Mouse (Mus musculus) embryonic facial prominence, embryonic 11.5 days (tissue): ENCODE data around the gene Ttll5. TPM values are rescaled to one million over a fixed set of nuclear protein-coding genes. Genes with fewer than 3 reads are reported as not detected.

Experiments
- ATAC-seq: fragments of 200-750 bp; cut with Nextera tagmentation; replicated peaks from 2 replicates; pipeline ENCODE4 v1.8.0; 2017; ENCODE audit warnings: low read depth; ENCODE audit not compliant: insufficient number of reproducible peaks, low FRiP score, low TSS enrichment
- DNase-seq: peaks from one replicate; pipeline ENCODE4 v3.0.0-alpha.2; 2015; ENCODE audit warnings: low spot score
- H3K27ac ChIP-seq: fragments of 300-500 bp; sonication (generic); replicated peaks from 2 replicates; pipeline ENCODE4 v1.5.1; 2014; ENCODE audit warnings: mild to moderate bottlenecking, low read depth, low read length, control low read depth
- H3K27me3 ChIP-seq: fragments of 300-500 bp; sonication (generic); 2 replicates; pipeline ENCODE4 v1.6.1; 2014; ENCODE audit warnings: mild to moderate bottlenecking, low read length, moderate library complexity, mixed read lengths; ENCODE audit not compliant: control insufficient read depth, insufficient read depth
- H3K36me3 ChIP-seq: fragments of 300-500 bp; sonication (generic); replicated peaks from 2 replicates; pipeline ENCODE4 v1.6.1; 2014; ENCODE audit warnings: low read depth, mild to moderate bottlenecking, low read length, moderate library complexity, mixed read lengths; ENCODE audit not compliant: control insufficient read depth, insufficient read depth
- H3K4me1 ChIP-seq: fragments of 300-500 bp; sonication (generic); 2 replicates; pipeline ENCODE4 v1.6.1; 2014; ENCODE audit warnings: low read length, mixed read lengths; ENCODE audit not compliant: control insufficient read depth, insufficient read depth
- H3K4me2 ChIP-seq: fragments of 300-500 bp; sonication (generic); 2 replicates; pipeline ENCODE4 v1.6.1; 2014; ENCODE audit warnings: low read depth, mild to moderate bottlenecking, control low read depth, low read length, moderate library complexity
- H3K4me3 ChIP-seq: fragments of 300-500 bp; sonication (generic); 2 replicates; pipeline ENCODE4 v1.5.1; 2014; ENCODE audit warnings: low read depth, low read length, control low read depth
- H3K9ac ChIP-seq: fragments of 300-500 bp; sonication (generic); replicated peaks from 2 replicates; pipeline ENCODE4 v1.6.1; 2014; ENCODE audit warnings: mild to moderate bottlenecking, control low read depth, low read length
- H3K9me3 ChIP-seq: fragments of 300-500 bp; sonication (generic); replicated peaks from 2 replicates; pipeline ENCODE4 v1.6.1; 2016; ENCODE audit warnings: mild to moderate bottlenecking, low read length, inconsistent platforms, mixed read lengths; ENCODE audit not compliant: control insufficient read depth
- WGBS: fragments of 180-500 bp; shearing (Covaris S2); extraction: QIAGEN DNeasy Blood & Tissue Kit; methylation state at CpG from one replicate; pipeline ENCODE4 v1.1.7; 2014; 5-methylcytosine and 5-hydroxymethylcytosine counted together
- polyA plus RNA-seq: library from polyadenylated mRNA; unstranded; fragments of >200 nt; fragmentation: Nextera tagmentation; extraction: Ambion mirVana; gene quantifications from 2 replicates; pipeline ENCODE4 v1.2.1, GENCODE M21; 2014

Ttll5 gene
- polyA plus RNA-seq, 1 experiment from 2014 or later: 16.4 TPM

DNA sequence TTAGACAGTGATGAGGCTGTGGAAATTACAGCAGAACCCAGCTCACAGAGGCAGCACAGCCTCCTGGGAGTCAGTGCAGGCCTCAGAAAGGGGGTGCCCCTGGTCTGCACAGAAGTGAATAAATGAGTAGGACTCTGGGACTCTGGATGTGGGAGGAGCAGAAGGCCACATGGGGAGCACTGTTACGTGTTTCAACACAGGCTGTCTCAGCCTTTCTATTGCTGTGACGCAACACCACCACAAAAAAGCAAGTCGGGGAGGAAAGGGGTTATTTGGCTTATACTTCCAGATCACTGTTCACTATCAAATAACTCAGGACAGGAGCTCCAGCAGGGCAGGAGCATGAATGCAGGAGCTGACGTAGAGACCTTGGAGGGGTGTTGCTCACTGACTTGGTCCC is 271.3 kb downstream of the Ttll5 start:
- H3K27me3 ChIP-seq: no peaks in the 10 kb centered on the region
- no peaks in the 10 kb centered on the region for H3K9me3 ChIP-seq
- ATAC-seq (no peak), DNase-seq (no peak)
- H3K9ac ChIP-seq: no peak overlapping the region
- H3K4me1 ChIP-seq: peaks cover 3% of the 10 kb centered on the region; the same call in 1 of the 2 replicates
- no peak overlapping the region for H3K27ac ChIP-seq
- no peak overlapping the region for H3K4me2 ChIP-seq
- 95% methylated on average over 4 of the region's 4 CpGs for WGBS
- H3K4me3 ChIP-seq: no peak overlapping the region
- no peaks in the 10 kb centered on the region for H3K36me3 ChIP-seq

GRCm38 (mm10) chr12:86097781-86098180 is 273.3 kb downstream of the Ttll5 start:
- Histone ChIP-seq H3K4me3 (no peak overlapping the region), H3K9me3 (no peaks in the 10 kb centered on the region), H3K4me2 (no peak overlapping the region), H3K36me3 (no peaks in the 10 kb centered on the region), H3K9ac (no peak overlapping the region), H3K27me3 (no peaks in the 10 kb centered on the region), H3K4me1 (no peaks in the 10 kb centered on the region), H3K27ac (no peak overlapping the region)
- WGBS: 87% methylated on average over 11 of the region's 11 CpGs
- no peak for DNase-seq
- no peak for ATAC-seq

DNA sequence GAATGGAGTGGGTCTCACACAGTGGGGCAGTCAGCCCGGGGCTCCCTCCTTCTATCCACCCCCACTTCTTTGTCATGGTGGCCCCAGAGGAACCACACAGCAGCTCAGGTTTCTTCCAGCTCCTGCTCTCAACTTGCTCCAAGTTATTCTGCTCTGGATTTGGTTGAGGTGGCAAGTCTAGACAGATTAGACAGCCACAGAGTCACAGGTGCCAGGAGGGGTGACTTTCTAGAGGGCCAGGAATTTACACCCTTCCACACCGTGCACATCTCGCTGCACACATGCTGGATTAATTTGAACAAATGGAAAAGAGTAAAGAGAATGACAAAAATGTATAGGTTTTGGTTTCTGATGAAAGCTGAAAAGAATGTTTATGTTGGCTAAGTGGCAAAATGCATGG is 276.3 kb downstream of the Ttll5 start:
- Histone ChIP-seq H3K9me3 (no peaks in the 10 kb centered on the region), H3K4me3 (no peak overlapping the region), H3K9ac (no peak overlapping the region), H3K36me3 (no peaks in the 10 kb centered on the region), H3K27me3 (no peaks in the 10 kb centered on the region), H3K4me2 (no peak overlapping the region), H3K4me1 (no peaks in the 10 kb centered on the region), H3K27ac (no peak overlapping the region)
- WGBS: 68% methylated on average over 3 of the region's 3 CpGs
- ATAC-seq (no peak), DNase-seq (no peak)

- WGBS: 85% methylated on average over 8 of the region's 8 CpGs
- H3K4me2 ChIP-seq: no peak overlapping the region
- H3K9ac ChIP-seq: no peak overlapping the region
- ATAC-seq (no peak), DNase-seq (no peak)
- H3K4me3 ChIP-seq: no peak overlapping the region
- H3K4me1 ChIP-seq: no peaks in the 10 kb centered on the region
- no peak overlapping the region for H3K27ac ChIP-seq
- no peaks in the 10 kb centered on the region for H3K36me3 ChIP-seq
- H3K27me3 ChIP-seq: no peaks in the 10 kb centered on the region
- H3K9me3 ChIP-seq: no peaks in the 10 kb centered on the region
Observed at GRCm38 (mm10) chr12:86102686-86103085, 278.2 kb downstream of the Ttll5 start.

DNA sequence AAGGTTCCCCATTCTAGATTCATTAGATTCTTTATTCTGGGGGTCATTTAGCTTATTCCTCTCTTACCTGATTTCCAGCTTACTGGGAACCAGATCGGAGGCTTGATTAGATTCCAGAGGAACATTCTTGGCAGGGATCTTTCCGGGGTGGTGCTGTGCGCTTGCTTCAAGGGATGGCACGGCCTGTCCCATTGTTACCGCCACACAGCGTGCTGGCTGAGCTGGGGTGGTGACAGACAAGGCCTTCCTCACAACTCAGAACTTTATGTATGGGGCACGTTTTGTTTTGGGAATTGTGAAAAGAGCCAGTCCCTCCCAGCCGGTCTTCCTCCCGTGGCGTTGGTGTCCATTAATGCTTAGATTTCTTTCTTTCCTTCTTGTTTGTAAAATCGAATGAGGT is 278.9 kb downstream of the Ttll5 start:
- DNase-seq (no peak), ATAC-seq (no peak)
- Histone ChIP-seq H3K9me3 (no peaks in the 10 kb centered on the region), H3K4me3 (no peak overlapping the region), H3K27ac (no peak overlapping the region), H3K4me1 (no peaks in the 10 kb centered on the region), H3K36me3 (no peaks in the 10 kb centered on the region), H3K9ac (no peak overlapping the region), H3K27me3 (no peaks in the 10 kb centered on the region), H3K4me2 (no peak overlapping the region)
- 64% methylated on average over 11 of the region's 11 CpGs for WGBS

DNA sequence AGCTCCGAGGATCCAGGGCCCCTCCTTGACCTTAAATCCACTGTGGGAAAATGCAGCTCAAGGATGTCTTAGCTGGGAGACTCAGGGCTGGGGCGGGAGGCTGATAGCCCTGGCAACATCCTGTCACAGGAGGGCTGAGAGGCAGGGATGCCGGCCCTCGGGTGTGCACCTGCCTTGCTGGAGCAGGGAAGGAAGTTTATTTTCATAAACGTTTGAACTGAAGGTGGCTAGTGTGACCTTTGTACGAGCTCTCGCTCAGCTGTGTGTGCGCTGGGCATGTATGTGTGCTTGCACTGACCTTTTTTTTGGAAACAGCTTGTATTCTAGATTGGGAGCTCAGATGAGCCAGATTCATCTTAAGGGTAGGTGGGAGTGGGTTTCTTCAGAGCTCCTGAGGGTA is 279.4 kb downstream of the Ttll5 start:
- no peak for ATAC-seq
- Histone ChIP-seq H3K9me3 (no peaks in the 10 kb centered on the region), H3K4me3 (no peak overlapping the region), H3K27me3 (no peaks in the 10 kb centered on the region), H3K4me2 (no peak overlapping the region), H3K9ac (no peak overlapping the region), H3K36me3 (no peaks in the 10 kb centered on the region), H3K4me1 (no peaks in the 10 kb centered on the region), H3K27ac (no peak overlapping the region)
- 62% methylated on average over 8 of the region's 8 CpGs for WGBS
- DNase-seq: no peak

DNA sequence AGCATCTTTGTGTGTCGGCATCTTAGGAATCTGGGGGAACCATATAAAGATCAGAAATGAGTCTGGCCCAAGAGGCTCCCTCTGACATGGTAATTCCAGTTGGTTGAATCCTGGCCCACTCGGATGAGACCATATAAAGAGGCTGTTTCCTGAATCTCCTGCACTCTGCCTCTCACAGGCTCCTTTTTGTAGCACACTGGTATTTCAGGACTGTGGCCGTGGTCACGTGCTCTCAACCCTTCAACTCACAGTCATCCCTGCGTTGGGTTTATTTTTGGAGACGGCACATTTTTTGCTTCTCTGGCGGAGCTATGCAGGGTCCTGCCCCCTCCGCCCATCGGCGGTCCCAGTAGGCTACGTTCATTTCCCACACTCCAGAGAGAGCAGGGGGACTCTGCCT is 279.8 kb downstream of the Ttll5 start:
- no peaks in the 10 kb centered on the region for H3K4me1 ChIP-seq
- no peak for DNase-seq
- no peak overlapping the region for H3K4me2 ChIP-seq
- no peak overlapping the region for H3K4me3 ChIP-seq
- no peak overlapping the region for H3K9ac ChIP-seq
- WGBS: 76% methylated on average over 11 of the region's 11 CpGs
- H3K36me3 ChIP-seq: no peaks in the 10 kb centered on the region
- no peak for ATAC-seq
- H3K27me3 ChIP-seq: no peaks in the 10 kb centered on the region
- H3K27ac ChIP-seq: no peak overlapping the region
- no peaks in the 10 kb centered on the region for H3K9me3 ChIP-seq

DNA sequence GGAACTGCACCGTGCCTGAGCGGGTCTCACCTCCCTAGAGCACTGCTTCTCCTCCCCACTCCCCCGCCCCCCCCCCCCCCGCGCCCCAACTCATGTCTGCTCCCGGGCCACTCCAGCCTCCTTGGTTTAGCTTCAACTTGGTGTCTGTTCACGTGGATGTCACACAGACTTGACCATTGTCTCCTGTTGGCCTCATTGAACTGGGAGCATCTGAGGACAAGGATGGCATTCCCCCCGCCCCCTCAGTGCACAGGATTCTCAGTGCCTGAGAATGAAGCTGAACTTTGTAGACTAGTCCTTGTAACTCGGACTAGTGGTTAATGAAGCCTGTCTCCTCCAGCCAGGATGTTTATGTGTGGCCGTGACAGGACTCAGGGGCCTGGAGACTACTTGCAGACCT is 281.1 kb downstream of the Ttll5 start:
- Histone ChIP-seq H3K9me3 (no peaks in the 10 kb centered on the region), H3K9ac (no peak overlapping the region), H3K4me1 (no peaks in the 10 kb centered on the region), H3K27ac (no peak overlapping the region), H3K36me3 (no peaks in the 10 kb centered on the region), H3K27me3 (no peaks in the 10 kb centered on the region), H3K4me3 (no peak overlapping the region), H3K4me2 (no peak overlapping the region)
- ATAC-seq (no peak), DNase-seq (no peak)
- WGBS: 81% methylated on average over 10 of the region's 10 CpGs
